24 mouse cellular contexts compared by ENCODE assay signal in genomic region chr3:64996451-64996850, GRCm38 (mm10).
DNase-seq lines count a peak whose midpoint lies in the region; ATAC-seq and TF ChIP-seq lines count a peak whose summit lies in the region.
"Had no signal": no experiment of that assay in that cellular context is flagged by ENCODE, and none has a peak within 500 bp of the region (broad histone marks: within the 10 kb centered on the region; RNA-seq: fewer than 3 reads in every experiment).

No protein-coding gene starts in this region.

- H3K36me3 ChIP-seq in neural tube, embryonic 15.5 days, result no peaks in the 10 kb centered on the region
- no peaks in the 10 kb centered on the region for H3K36me3 ChIP-seq in limb, embryonic 10.5 days
- no peaks in the 10 kb centered on the region for H3K36me3 ChIP-seq in midbrain, embryonic 16.5 days (ENCODE audit: control insufficient read depth, insufficient read depth, low read length)
- H3K36me3 ChIP-seq: embryonic facial prominence, embryonic 13.5 days; forebrain, embryonic 12.5 days; G1E; heart, embryonic 12.5 days; hindbrain, embryonic 10.5 days; intestine, embryonic 15.5 days had no signal

- no peak overlapping the region for H3K4me2 ChIP-seq in neural tube, embryonic 15.5 days
- H3K4me2 ChIP-seq in midbrain, embryonic 16.5 days (ENCODE audit: low read length), result no peak overlapping the region
- H3K4me2 ChIP-seq: embryonic facial prominence, embryonic 13.5 days; forebrain, embryonic 12.5 days; heart, embryonic 12.5 days; hindbrain, embryonic 14.5 days; intestine, embryonic 15.5 days had no signal

- ATAC-seq in neural tube, embryonic 15.5 days (ENCODE audit: low FRiP score), result no peak
- no peak for ATAC-seq in midbrain, embryonic 16.5 days
- ATAC-seq: activated CD4-positive, CD25-positive, alpha-beta regulatory T cell, adult 4 months; CD4-positive, CD25-positive, alpha-beta regulatory T cell, adult 4 months; forebrain, embryonic 16.5 days; intestine, embryonic 15.5 days had no signal

- no peak overlapping the region for H3K27ac ChIP-seq in neural tube, embryonic 15.5 days (replicated peaks)
- 0 out of 2 replicates have a peak overlapping the region, but pooled peaks have one; percentile 11 for H3K27ac ChIP-seq in limb, embryonic 10.5 days
- H3K27ac ChIP-seq in cerebellum, adult 2 months (ENCODE audit: insufficient read depth, low read length), result no peak overlapping the region
- no peak overlapping the region for H3K27ac ChIP-seq in midbrain, embryonic 16.5 days (ENCODE audit: low read length)
- H3K27ac ChIP-seq: embryonic facial prominence, embryonic 13.5 days; forebrain, embryonic 12.5 days; gastrocnemius, adult 2 months; hindbrain, embryonic 10.5 days; hindbrain, embryonic 14.5 days; intestine, embryonic 15.5 days had no signal

- 65% methylated on average over 4 of the region's 4 CpGs for WGBS in neural tube, embryonic 15.5 days
- WGBS in limb, embryonic 10.5 days, result 27% methylated on average over 4 of the region's 4 CpGs
- 82% methylated on average over 4 of the region's 4 CpGs for WGBS in cerebellum, adult 2 months
- WGBS in midbrain, embryonic 16.5 days, result 81% methylated on average over 4 of the region's 4 CpGs

- no peak overlapping the region for H3K9ac ChIP-seq in neural tube, embryonic 15.5 days (replicated peaks)
- H3K9ac ChIP-seq in midbrain, embryonic 16.5 days (ENCODE audit: low read depth, low read length), result no peak overlapping the region
- H3K9ac ChIP-seq: embryonic facial prominence, embryonic 13.5 days; forebrain, embryonic 12.5 days; heart, embryonic 12.5 days; hindbrain, embryonic 14.5 days; intestine, embryonic 15.5 days had no signal

- DNase-seq in neural tube, embryonic 10.5 days (ENCODE audit: extremely low spot score, low spot score), result peak; percentile 20
- DNase-seq in embryo, embryonic 10.5 days (ENCODE audit: low spot score), result peak; percentile 63
- DNase-seq in limb, embryonic 10.5 days (ENCODE audit: low spot score), result peak; percentile 31
- DNase-seq in cerebellum, adult 2 months, result no peak
- DNase-seq in gastrocnemius, adult 18-20 months (ENCODE audit: low spot score), result no peak
- DNase-seq: adrenal gland, postnatal 25 days; B cell, adult 2 months; cerebellum, adult 18-20 months; cerebellum, postnatal 14 days; gastrocnemius, adult 2 months; gastrocnemius, postnatal 25 days had no signal

- no peak for TF ChIP-seq CTCF in cerebellum, adult 2 months (IDR thresholded peaks at IDR 0.05; ENCODE audit: borderline replicate concordance, insufficient read depth, low read depth, low read length)

- TF ChIP-seq POLR2A in cerebellum, adult 2 months (IDR thresholded peaks at IDR 0.05; ENCODE audit: borderline replicate concordance, insufficient read depth, low read length), result no peak

- H3K4me3 ChIP-seq in neural tube, embryonic 15.5 days (replicated peaks), result no peak overlapping the region
- no peak overlapping the region for H3K4me3 ChIP-seq in limb, embryonic 10.5 days
- H3K4me3 ChIP-seq in cerebellum, adult 2 months (replicated peaks; ENCODE audit: insufficient read depth, low read depth, low read length), result no peak overlapping the region
- no peak overlapping the region for H3K4me3 ChIP-seq in midbrain, embryonic 16.5 days (ENCODE audit: low read depth, low read length)
- H3K4me3 ChIP-seq: embryonic facial prominence, embryonic 13.5 days; forebrain, embryonic 12.5 days; gastrocnemius, adult 2 months; heart, embryonic 12.5 days; hindbrain, embryonic 10.5 days; intestine, embryonic 15.5 days had no signal

- H3K4me1 ChIP-seq in neural tube, embryonic 15.5 days, result no peaks in the 10 kb centered on the region
- peaks cover 18% of the 10 kb centered on the region for H3K4me1 ChIP-seq in limb, embryonic 10.5 days
- H3K4me1 ChIP-seq in cerebellum, adult 2 months (ENCODE audit: control insufficient read depth, insufficient read depth, low read length), result no peaks in the 10 kb centered on the region
- no peaks in the 10 kb centered on the region for H3K4me1 ChIP-seq in midbrain, embryonic 16.5 days (ENCODE audit: control insufficient read depth, insufficient read depth, low read length)
- H3K4me1 ChIP-seq: forebrain, embryonic 12.5 days; heart, embryonic 12.5 days; hindbrain, embryonic 10.5 days; intestine, embryonic 15.5 days had no signal

- H3K27me3 ChIP-seq in neural tube, embryonic 15.5 days (replicated peaks), result no peaks in the 10 kb centered on the region
- no peaks in the 10 kb centered on the region for H3K27me3 ChIP-seq in limb, embryonic 10.5 days (ENCODE audit: low read depth, poor library complexity, severe bottlenecking)
- no peaks in the 10 kb centered on the region for H3K27me3 ChIP-seq in cerebellum, adult 2 months (ENCODE audit: control insufficient read depth, insufficient read depth, low read length)
- H3K27me3 ChIP-seq in midbrain, embryonic 16.5 days (ENCODE audit: control insufficient read depth, insufficient read depth, low read depth, low read length), result no peaks in the 10 kb centered on the region
- H3K27me3 ChIP-seq: embryonic facial prominence, embryonic 13.5 days; forebrain, embryonic 12.5 days; heart, embryonic 12.5 days; intestine, embryonic 15.5 days; Patski had no signal

- H3K9me3 ChIP-seq in neural tube, embryonic 15.5 days (replicated peaks), result no peaks in the 10 kb centered on the region
- H3K9me3 ChIP-seq in limb, embryonic 10.5 days (replicated peaks), result no peaks in the 10 kb centered on the region
- no peaks in the 10 kb centered on the region for H3K9me3 ChIP-seq in midbrain, embryonic 16.5 days (replicated peaks; ENCODE audit: control insufficient read depth, low read length, poor library complexity, severe bottlenecking)
- H3K9me3 ChIP-seq: embryonic facial prominence, embryonic 13.5 days; forebrain, embryonic 12.5 days; G1E; heart, embryonic 12.5 days; hindbrain, embryonic 10.5 days; intestine, embryonic 15.5 days had no signal

Comparison
In these comparisons a context has a peak if more than half of its experiments do, and no peak if none do; other contexts are left out.
1. DNase-seq: peak in neural tube, embryonic 10.5 days (single experiment), embryo, embryonic 10.5 days (single experiment) and limb, embryonic 10.5 days (single experiment); none in cerebellum, adult 2 months (0 of 2) and gastrocnemius, adult 18-20 months (single experiment).